Mouse (Mus musculus) stomach, adult 2 months (tissue): ENCODE data around the gene H13. TPM values are rescaled to one million over a fixed set of nuclear protein-coding genes. Genes with fewer than 3 reads are reported as not detected.

Source experiments
- polyA plus RNA-seq: library from polyadenylated mRNA; depleted of rRNA; stranded (reverse); fragments of >200 nt; gene quantifications from 2 replicates; pipeline ENCODE4 v1.2.3, GENCODE M21; 2012; rRNA removed

H13 gene
- 70.4 and 121 TPM in 2 replicates for polyA plus RNA-seq

DNA sequence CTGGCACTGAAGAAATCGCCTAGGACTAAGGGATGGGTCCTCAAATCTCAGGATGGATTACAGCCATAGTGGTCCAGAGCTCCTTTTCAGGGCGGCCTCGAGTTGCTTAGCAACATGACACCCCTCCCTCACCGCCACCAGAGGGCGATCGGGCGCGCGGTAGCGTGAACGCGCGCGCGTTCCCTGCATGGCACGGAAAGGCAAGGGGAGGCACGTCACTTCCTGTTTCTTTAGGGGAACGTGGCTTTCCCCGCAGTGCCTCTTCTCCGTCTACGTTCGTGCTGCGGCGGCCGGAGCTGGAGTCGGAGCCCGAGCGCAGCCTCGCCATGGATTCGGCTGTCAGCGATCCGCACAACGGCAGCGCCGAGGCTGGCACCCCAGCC, at the start of gene H13:
TSS of gene H13 (plus strand) at position 206 of the 383 bp plus-strand sequence.

DNA sequence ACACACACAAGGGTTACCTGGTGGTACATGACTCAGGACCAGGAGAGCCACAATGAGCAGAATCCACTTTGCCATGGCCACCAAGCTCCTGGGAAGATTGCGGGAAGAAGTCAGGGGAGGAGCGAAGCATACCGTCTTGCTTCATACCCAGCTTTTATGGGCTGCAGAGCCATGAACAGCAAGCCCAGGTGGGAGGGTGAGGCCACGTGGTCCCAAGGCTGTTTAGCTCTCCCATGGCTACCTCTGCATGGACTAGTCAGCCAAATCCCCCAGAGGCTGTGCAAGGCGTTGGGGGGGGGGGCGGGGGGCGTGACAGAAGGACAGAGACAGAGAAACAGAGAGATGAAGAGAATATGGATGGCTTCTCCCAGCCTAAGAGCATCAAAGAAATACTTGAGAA, 46.3 kb upstream of the H13 start, which contains the start of gene Defb25:
TSS of gene Defb25 (minus strand) at position 101 of the 400 bp plus-strand sequence.

GRCm38 (mm10) chr2:152626774-152627591, 42.3 kb upstream of the H13 start, which contains the start of gene Rem1:
Rem1 (plus strand) TSS chr2:152626951.

GRCm38 (mm10) chr2:152686806-152687267, 17.6 kb downstream of the H13 start, which contains the start of gene Mcts2:
Mcts2 (plus strand) TSS chr2:152687035.

GRCm38 (mm10) chr2:152736090-152736601, 66.9 kb downstream of the H13 start, which contains the start of gene Id1:
Id1 (plus strand) TSS chr2:152736251.

GRCm38 (mm10) chr2:152753944-152754711, 84.9 kb downstream of the H13 start, which contains the start of gene Cox4i2:
Cox4i2 (plus strand) TSS chr2:152754173.

Other genes with a start within 250 kb of the H13 start
- gene Defb23, start 204.8 kb upstream of the H13 start, polyA plus RNA-seq, result 0.23 TPM in 1 of 2 replicates, not detected in the other
- 1.2 TPM in 1 of 2 replicates, not detected in the other for gene Defb20, start 192.4 kb upstream of the H13 start, polyA plus RNA-seq
- 0.31 TPM in 1 of 2 replicates, not detected in the other for gene Defb22, start 179.3 kb upstream of the H13 start, polyA plus RNA-seq
- gene Defb26, start 157.8 kb upstream of the H13 start, polyA plus RNA-seq, result not detected in 2 replicates
- gene Defb28, start 151.2 kb upstream of the H13 start, polyA plus RNA-seq, result 0.39 TPM in 1 of 2 replicates, not detected in the other
- gene Defb29, start 129.4 kb upstream of the H13 start, polyA plus RNA-seq, result not detected in 2 replicates
- not detected in 2 replicates for gene Gm17416, start 100.1 kb upstream of the H13 start, polyA plus RNA-seq
- not detected in 2 replicates for gene Defb21, start 96.7 kb upstream of the H13 start, polyA plus RNA-seq
- not detected in 2 replicates for gene Defb19, start 89.1 kb upstream of the H13 start, polyA plus RNA-seq
- gene Defb45, start 70.1 kb upstream of the H13 start, polyA plus RNA-seq, result not detected in 2 replicates
- gene Defb36, start 65.1 kb upstream of the H13 start, polyA plus RNA-seq, result not detected in 2 replicates
- gene Defb25, start 46.4 kb upstream of the H13 start, polyA plus RNA-seq, result 3.2 TPM in 1 of 2 replicates, not detected in the other
- gene Rem1, start 42.5 kb upstream of the H13 start, polyA plus RNA-seq, result 6.7 and 10.2 TPM in 2 replicates
- gene Mcts2, start 17.6 kb downstream of the H13 start, polyA plus RNA-seq, result 0.67 and 1.0 TPM in 2 replicates
- gene Id1, start 66.8 kb downstream of the H13 start, polyA plus RNA-seq, result 694 and 877 TPM in 2 replicates
- 1.8 and 3.3 TPM in 2 replicates for gene Cox4i2, start 84.7 kb downstream of the H13 start, polyA plus RNA-seq
- 30.1 and 30.6 TPM in 2 replicates for gene Bcl2l1, start 162.3 kb downstream of the H13 start, polyA plus RNA-seq
- gene Tpx2, start 178.5 kb downstream of the H13 start, polyA plus RNA-seq, result 0.28 and 0.78 TPM in 2 replicates
- gene Mylk2, start 241.9 kb downstream of the H13 start, polyA plus RNA-seq, result 1.0 and 1.5 TPM in 2 replicates